Mouse (Mus musculus) ovary, postnatal 10 days (tissue): ENCODE data around the gene Tmed10.

Experiments used
- DNase-seq: peaks from one replicate; pipeline ENCODE4 v3.0.0; 2022; ENCODE audit warnings: low spot score

Gene Tmed10

GRCm38 (mm10) chr12:85373591-85374560 lies 771 bp downstream of the Tmed10 start:
- DNase-seq = peak; percentile 52

GRCm38 (mm10) chr12:85372068-85372665 lies 2.5 kb downstream of the Tmed10 start:
- no peak for DNase-seq

GRCm38 (mm10) chr12:85368441-85369063 lies 6.1 kb downstream of the Tmed10 start:
- DNase-seq = no peak

- DNase-seq = no peak
Measured at GRCm38 (mm10) chr12:85366271-85366670, 8.4 kb downstream of the Tmed10 start.

GRCm38 (mm10) chr12:85362510-85362909 lies 12.1 kb downstream of the Tmed10 start:
- DNase-seq = no peak

- DNase-seq = no peak
Measured at GRCm38 (mm10) chr12:85361580-85361979, 13.1 kb downstream of the Tmed10 start.

- DNase-seq = no peak
Measured at GRCm38 (mm10) chr12:85361165-85361564, 13.5 kb downstream of the Tmed10 start.

GRCm38 (mm10) chr12:85354061-85354460 lies 20.6 kb downstream of the Tmed10 start:
- DNase-seq = no peak

GRCm38 (mm10) chr12:85350407-85351232 lies 24.0 kb downstream of the Tmed10 start:
- DNase-seq = no peak

- no peak for DNase-seq
Measured at GRCm38 (mm10) chr12:85348338-85348737, 26.3 kb downstream of the Tmed10 start.

- DNase-seq = no peak
Measured at GRCm38 (mm10) chr12:85347196-85347595, 27.5 kb downstream of the Tmed10 start.

GRCm38 (mm10) chr12:85346374-85346773 lies 28.3 kb downstream of the Tmed10 start:
- no peak for DNase-seq

GRCm38 (mm10) chr12:85345559-85345958 lies 29.1 kb downstream of the Tmed10 start:
- DNase-seq = no peak

GRCm38 (mm10) chr12:85344252-85344651 lies 30.4 kb downstream of the Tmed10 start:
- no peak for DNase-seq

- no peak for DNase-seq
Measured at GRCm38 (mm10) chr12:85342310-85342709, 32.3 kb downstream of the Tmed10 start.

- no peak for DNase-seq
Measured at GRCm38 (mm10) chr12:85341131-85341530, 33.5 kb downstream of the Tmed10 start.

- DNase-seq = no peak
Measured at GRCm38 (mm10) chr12:85339947-85340346, 34.7 kb downstream of the Tmed10 start.

GRCm38 (mm10) chr12:85339243-85339729 lies 35.4 kb downstream of the Tmed10 start, which contains the start of gene Nek9:
Gene Nek9 (minus strand): TSS chr12:85339362.
- peak; percentile 95 for DNase-seq

- DNase-seq = peak; percentile 14
Measured at GRCm38 (mm10) chr12:85338815-85339214, 35.8 kb downstream of the Tmed10 start.

- DNase-seq = no peak
Measured at GRCm38 (mm10) chr12:85337567-85338311, 36.9 kb downstream of the Tmed10 start.

GRCm38 (mm10) chr12:85330153-85330552 lies 44.5 kb downstream of the Tmed10 start:
- DNase-seq = no peak
